Mouse (Mus musculus) CD4-positive, CD25-positive, alpha-beta regulatory T cell, adult 9 weeks (primary cell): ENCODE data around the gene Siah1a. TPM values are rescaled to one million over a fixed set of nuclear protein-coding genes. Genes with fewer than 3 reads are reported as not detected.

Experiments
- polyA plus RNA-seq: library from polyadenylated mRNA; unstranded; fragments of 100-300 nt; shearing (Covaris generic); gene quantifications from one replicate; pipeline ENCODE4 v1.2.1, GENCODE M21; 2017

Siah1a gene
- 4.4 TPM for polyA plus RNA-seq

DNA sequence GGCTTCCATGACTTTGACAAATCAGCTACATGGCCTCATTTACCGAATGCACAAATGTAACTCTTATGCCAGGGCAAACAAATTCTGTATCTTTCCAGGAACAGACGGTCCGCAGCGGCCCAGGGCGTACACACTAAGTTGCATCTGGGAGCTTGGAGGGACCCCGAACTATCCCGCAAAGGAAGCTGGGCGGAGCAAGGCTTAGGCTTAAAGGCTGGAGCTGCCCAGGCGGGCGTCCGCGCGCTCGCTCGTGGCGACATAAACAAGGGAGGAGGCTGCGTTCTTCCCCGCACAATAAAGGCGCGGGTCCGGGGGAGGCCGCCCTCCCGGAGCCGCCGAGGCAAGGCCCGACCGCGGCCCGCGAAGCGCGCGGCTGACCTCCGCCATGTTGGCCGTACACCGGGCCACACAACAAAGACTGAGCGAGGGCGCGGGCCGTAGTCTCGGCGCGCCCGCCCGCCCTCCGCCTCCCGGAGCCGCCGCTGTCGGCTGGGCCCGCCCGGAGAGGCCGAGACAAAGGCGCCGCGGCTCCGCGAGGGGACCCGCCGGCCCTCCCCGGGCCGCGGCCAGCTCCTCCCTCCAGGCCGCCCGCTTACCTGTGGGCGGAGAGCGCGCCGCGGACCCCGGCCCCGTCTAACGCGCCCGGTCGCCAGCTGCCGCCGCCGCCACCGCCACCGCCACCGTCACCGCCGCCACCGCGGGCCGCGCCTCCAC is at the start of gene Siah1a, which contains the start of gene Gm10638:
TSS of gene Siah1a (minus strand) at position 714 of the 714 bp plus-strand sequence.
TSS of gene Gm10638 (plus strand) at position 479 of the 714 bp plus-strand sequence.

Other genes with a start within 250 kb of the Siah1a start
- gene Abcc12, start 165.2 kb downstream of the Siah1a start, polyA plus RNA-seq: not detected
- gene Lonp2, start 121.9 kb downstream of the Siah1a start, polyA plus RNA-seq: 136 TPM
- not detected for gene Gm10638, start 235 bp downstream of the Siah1a start, polyA plus RNA-seq
- 4.6 TPM for gene N4bp1, start 139.3 kb upstream of the Siah1a start, polyA plus RNA-seq